Mouse (Mus musculus) small intestine, adult 2 months (tissue): ENCODE measurements around the gene Gm20403. TPM values are rescaled to one million over a fixed set of nuclear protein-coding genes. Genes with fewer than 3 reads are reported as not detected.

ENCODE experiments used
- H3K27ac ChIP-seq: fragments of 200-500 bp; 2 replicates; pipeline ENCODE4 v1.5.1; 2012; ENCODE audit warnings: low read depth, low read length, control low read depth, inconsistent platforms; ENCODE audit not compliant: insufficient read depth
- H3K27me3 ChIP-seq: fragments of 200-500 bp; 2 replicates; pipeline ENCODE4 v1.6.1; 2012; ENCODE audit warnings: mild to moderate bottlenecking, moderate library complexity, low read length, inconsistent platforms; ENCODE audit not compliant: control insufficient read depth, insufficient read depth
- H3K36me3 ChIP-seq: fragments of 200-500 bp; 2 replicates; pipeline ENCODE4 v1.6.1; 2012; ENCODE audit warnings: mild to moderate bottlenecking, low read length, control low read depth, inconsistent platforms; ENCODE audit not compliant: control insufficient read depth, insufficient read depth
- H3K4me1 ChIP-seq: fragments of 200-500 bp; 2 replicates; pipeline ENCODE4 v1.6.1; 2012; ENCODE audit warnings: low read length, inconsistent platforms, mixed read lengths; ENCODE audit not compliant: control insufficient read depth, insufficient read depth, insufficient read length
- H3K4me3 ChIP-seq: fragments of 200-500 bp; 2 replicates; pipeline ENCODE4 v1.5.1; 2012; ENCODE audit warnings: low read depth, mild to moderate bottlenecking, control low read depth, inconsistent platforms, low read length, moderate library complexity
- CTCF ChIP-seq: fragments of 200-500 bp; IDR thresholded peaks from 2 replicates; pipeline ENCODE4 v1.5.1; 2012; ENCODE audit warnings: low read depth, mild to moderate bottlenecking, control low read depth, inconsistent platforms, low read length, moderate library complexity, mixed read lengths; ENCODE audit not compliant: insufficient replicate concordance, insufficient read length; ENCODE audit errors: extremely low read depth
- POLR2A ChIP-seq: fragments of 200-500 bp; IDR thresholded peaks from 2 replicates; pipeline ENCODE4 v1.6.1; 2012; ENCODE audit warnings: low read depth, mild to moderate bottlenecking, control low read depth, inconsistent platforms, low read length, moderate library complexity
- WGBS: fragments of 180-500 bp; shearing (Covaris S2); methylation state at CpG from one replicate; pipeline ENCODE4 v1.1.7; 2018; 5-methylcytosine and 5-hydroxymethylcytosine counted together
- polyA plus RNA-seq: library from polyadenylated mRNA; depleted of rRNA; stranded (reverse); fragments of >200 nt; gene quantifications from 2 replicates; pipeline ENCODE4 v1.2.3, GENCODE M21; 2012; rRNA removed

Gene Gm20403
- polyA plus RNA-seq: not detected in 2 replicates

- H3K4me3 ChIP-seq: peak within 1 kb of the TSS; percentile 99
- no peaks in the 10 kb centered on the region for H3K36me3 ChIP-seq
- TF ChIP-seq CTCF: no peak
- TF ChIP-seq POLR2A: peak; percentile 98
- peaks cover 4% of the 10 kb centered on the region; the same call in 1 of the 2 replicates for H3K4me1 ChIP-seq
- H3K27me3 ChIP-seq: no peaks in the 10 kb centered on the region
- peak within 1 kb of the TSS; percentile 80 for H3K27ac ChIP-seq
- under 1% methylated on average over 38 of the region's 60 CpGs for WGBS
Observed at GRCm38 (mm10) chr12:54986052-54986717, at the start of gene Gm20403. Gene Gm20403 (minus strand): TSS chr12:54986529.

- TF ChIP-seq POLR2A (no peak), CTCF (no peak)
Observed at GRCm38 (mm10) chr12:55027088-55027487, 40.8 kb upstream of the Gm20403 start.

DNA sequence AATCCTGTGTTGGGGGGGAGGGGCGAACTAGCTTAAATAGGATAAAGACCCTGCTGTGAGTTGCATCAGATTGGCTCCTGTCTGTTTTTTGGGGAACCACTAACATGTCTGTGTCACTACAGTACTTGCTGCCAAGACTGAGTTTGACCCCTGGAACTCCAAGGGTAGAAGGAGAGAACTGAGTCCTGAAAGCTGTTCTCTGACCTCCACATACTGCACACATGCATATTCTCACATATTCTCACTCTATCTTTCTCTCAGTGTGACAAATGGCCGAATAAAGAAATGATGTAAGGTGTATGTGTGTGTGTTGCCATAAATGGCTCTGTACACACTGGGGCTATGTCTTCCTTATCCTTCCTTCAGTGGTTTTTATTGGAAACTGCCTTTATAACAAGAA is 37.0 kb upstream of the Gm20403 start:
- H3K4me3 ChIP-seq: no peak overlapping the region
- no peaks in the 10 kb centered on the region for H3K27me3 ChIP-seq
- no peak overlapping the region for H3K27ac ChIP-seq
- H3K36me3 ChIP-seq: no peaks in the 10 kb centered on the region
- TF ChIP-seq POLR2A (no peak), CTCF (no peak)
- WGBS: 69% methylated on average over 2 of the region's 2 CpGs
- peaks cover 4% of the 10 kb centered on the region; the same call in 1 of the 2 replicates for H3K4me1 ChIP-seq

More at GRCm38 (mm10) chr12:55027088-55027487, 40.8 kb upstream of the Gm20403 start:
- WGBS: 30% methylated on average over 3 of the region's 3 CpGs
- H3K27me3 ChIP-seq: no peaks in the 10 kb centered on the region
- no peak overlapping the region for H3K4me3 ChIP-seq
- H3K36me3 ChIP-seq: no peaks in the 10 kb centered on the region
- no peak overlapping the region for H3K27ac ChIP-seq
- H3K4me1 ChIP-seq: no peaks in the 10 kb centered on the region

DNA sequence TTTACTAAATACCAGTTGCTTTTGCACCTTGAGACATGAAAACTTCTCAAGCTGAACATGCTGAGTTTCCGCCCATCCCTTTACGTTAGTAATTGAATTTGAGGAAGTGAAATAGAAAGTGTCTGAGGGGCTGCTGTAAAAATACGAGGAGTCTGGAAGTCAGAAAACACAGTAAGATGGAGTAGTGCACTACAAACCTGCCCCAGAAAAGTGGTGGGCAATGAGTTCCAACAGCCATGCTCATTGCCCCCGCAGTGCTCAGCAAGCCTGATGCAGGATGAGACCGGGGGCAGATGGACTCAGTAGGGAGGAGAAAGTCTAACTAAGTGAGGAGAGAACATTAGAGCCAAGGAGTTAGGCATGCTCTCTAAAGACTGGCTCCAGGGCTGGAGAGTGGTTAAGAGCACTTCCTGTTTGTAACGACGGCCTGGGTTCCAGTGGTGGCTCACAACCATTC is 33.1 kb upstream of the Gm20403 start:
- TF ChIP-seq CTCF (no peak), POLR2A (no peak)
- H3K4me1 ChIP-seq: peaks cover 4% of the 10 kb centered on the region; the same call in 1 of the 2 replicates
- 72% methylated on average over 7 of the region's 7 CpGs for WGBS
- no peak overlapping the region for H3K4me3 ChIP-seq
- peak overlapping the region; percentile 49 for H3K27ac ChIP-seq
- H3K36me3 ChIP-seq: no peaks in the 10 kb centered on the region
- no peaks in the 10 kb centered on the region for H3K27me3 ChIP-seq

DNA sequence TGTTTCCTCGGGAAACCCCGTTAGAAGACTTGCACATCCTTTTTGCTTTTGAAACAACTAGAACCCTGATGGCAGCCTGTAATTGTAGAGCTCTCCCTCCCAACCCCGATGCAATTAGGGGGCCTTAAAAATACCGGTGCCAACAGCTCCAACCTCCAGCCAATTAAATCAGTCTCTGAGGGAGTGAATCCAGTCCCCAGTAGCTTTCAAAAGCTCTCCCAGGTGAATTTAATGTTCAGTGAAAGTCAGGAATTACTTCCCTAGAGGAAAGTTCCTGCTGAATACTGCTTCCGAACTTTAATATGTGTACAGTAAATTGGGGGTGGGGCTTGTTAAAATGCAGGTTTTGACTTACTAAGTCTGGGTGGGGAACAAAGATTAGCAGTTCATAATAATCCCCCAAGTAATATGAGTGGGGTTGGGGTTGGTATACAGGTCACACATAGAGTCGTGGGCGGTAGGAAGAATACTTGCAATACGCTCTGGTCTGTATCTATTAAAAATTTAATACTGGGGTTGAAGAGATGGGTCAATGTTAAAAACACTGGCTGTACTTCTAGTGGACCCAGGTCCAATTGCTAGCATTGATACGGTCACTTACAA is 30.9 kb upstream of the Gm20403 start:
- no peak for TF ChIP-seq POLR2A
- no peak for TF ChIP-seq CTCF
- no peaks in the 10 kb centered on the region for H3K36me3 ChIP-seq
- no peak overlapping the region; the same call in 1 of the 2 replicates for H3K27ac ChIP-seq
- peaks cover 4% of the 10 kb centered on the region; the same call in 1 of the 2 replicates for H3K4me1 ChIP-seq
- WGBS: 68% methylated on average over 9 of the region's 9 CpGs
- no peak overlapping the region for H3K4me3 ChIP-seq
- no peaks in the 10 kb centered on the region for H3K27me3 ChIP-seq

DNA sequence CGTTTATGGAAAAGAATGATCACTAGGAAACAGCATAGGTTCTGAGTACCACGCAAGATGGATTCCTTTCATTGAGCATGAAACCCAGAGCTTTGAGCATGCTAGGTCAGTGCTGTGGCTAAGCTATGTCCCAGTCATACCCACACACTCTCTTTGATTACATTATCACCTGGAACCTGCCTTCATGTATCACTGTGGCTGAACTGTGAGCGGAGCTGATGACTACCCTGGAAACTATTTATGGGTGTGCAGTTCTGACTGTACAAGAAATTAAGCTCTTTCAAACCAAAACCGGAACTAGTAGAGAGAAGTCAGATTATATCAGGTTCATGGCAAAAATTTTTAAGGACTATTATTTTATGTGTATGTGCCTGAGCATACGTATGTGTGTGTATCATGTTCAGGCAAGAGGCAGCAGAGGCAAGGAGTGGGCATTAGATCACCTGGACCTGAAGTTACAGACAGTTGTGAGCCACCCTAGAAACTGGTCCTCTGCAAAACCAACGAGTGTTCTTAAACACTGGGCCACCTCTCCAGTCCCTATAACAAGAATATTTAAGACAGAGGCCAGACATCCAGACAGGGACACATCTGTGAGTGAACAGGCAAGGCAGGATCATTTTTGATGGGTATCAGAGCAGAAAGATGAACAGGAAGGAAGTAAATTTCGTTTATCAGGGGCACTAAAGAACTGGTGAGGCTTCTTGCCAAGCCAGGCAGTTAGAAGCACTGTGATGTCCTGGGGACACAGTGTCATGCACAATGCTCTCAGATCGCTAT is 30.2 kb upstream of the Gm20403 start:
- Histone ChIP-seq H3K27me3 (no peaks in the 10 kb centered on the region), H3K4me1 (peaks cover 4% of the 10 kb centered on the region; the same call in 1 of the 2 replicates), H3K27ac (0 out of 2 replicates have a peak overlapping the region, but pooled peaks have one; percentile 13), H3K4me3 (no peak overlapping the region), H3K36me3 (no peaks in the 10 kb centered on the region)
- TF ChIP-seq CTCF (no peak), POLR2A (no peak)
- WGBS: 62% methylated on average over 8 of the region's 8 CpGs
